Mouse (Mus musculus): ENCODE results near the gene Asgr1. TPM values are rescaled to one million over a fixed set of nuclear protein-coding genes. Genes with fewer than 3 reads are reported as not detected.
A peak's percentile ranks its signal among the peaks of the same experiment; 100 is the strongest.

The Asgr1 gene
- polyA plus RNA-seq, 1 experiment from 2014 or later = not detected

DNA sequence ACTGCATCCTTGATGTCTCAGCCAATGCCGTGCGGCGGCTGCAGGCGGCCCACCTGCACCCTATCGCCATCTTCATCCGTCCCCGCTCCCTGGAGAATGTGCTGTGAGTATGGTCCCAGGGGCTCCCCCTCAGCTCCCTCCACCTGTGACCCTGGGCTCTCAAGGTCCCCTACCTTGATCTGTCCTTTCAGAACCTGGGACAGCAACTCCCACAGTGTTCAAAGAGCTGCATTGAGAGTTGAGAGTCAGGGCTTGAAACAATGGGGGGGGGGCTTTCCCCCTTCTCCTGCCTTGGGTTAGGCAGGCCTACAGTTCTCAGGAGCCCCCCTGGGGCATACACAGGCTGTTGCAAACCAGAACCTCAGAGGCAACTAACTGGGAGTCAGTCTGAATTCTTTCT is 10.2 kb upstream of the Asgr1 start:
- H3K4me1 ChIP-seq (replicated peaks) = no peaks in the 10 kb centered on the region

DNA sequence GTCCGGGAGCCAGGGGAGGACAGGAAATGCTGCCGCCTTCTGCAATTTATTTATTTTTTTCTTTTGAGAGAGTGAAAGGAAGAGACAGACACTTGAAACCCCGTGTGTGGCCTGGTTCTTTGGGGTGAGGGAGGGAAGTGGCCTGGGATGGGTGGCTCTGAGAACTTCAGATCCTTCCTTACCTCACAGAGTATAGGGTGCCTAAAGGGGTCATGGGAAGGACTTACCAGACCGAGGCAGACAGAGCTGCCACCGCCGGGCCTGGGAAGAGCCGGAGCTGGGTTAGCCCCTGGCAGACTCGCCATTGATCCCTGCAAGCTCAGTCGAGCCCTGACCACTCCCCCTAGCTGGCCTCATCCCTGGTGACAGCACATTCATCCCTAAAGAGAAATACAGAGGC is 8.4 kb upstream of the Asgr1 start:
- Histone ChIP-seq H3K4me1 (replicated peaks) (no peaks in the 10 kb centered on the region), H3K4me3 (no peak overlapping the region), H3K4me2 (no peak overlapping the region), H3K27ac (no peak overlapping the region), H3K36me3 (no peaks in the 10 kb centered on the region), H3K9me3 (replicated peaks) (no peaks in the 10 kb centered on the region), H3K9ac (no peak overlapping the region), H3K27me3 (no peaks in the 10 kb centered on the region)
- 56% methylated on average over 9 of the region's 9 CpGs for WGBS
- no peak for ATAC-seq (replicated peaks; ENCODE audit: insufficient number of reproducible peaks, insufficient read depth, low FRiP score, low read depth)

More for the DNA sequence above, 10.2 kb upstream of the Asgr1 start:
- no peak for ATAC-seq (replicated peaks; ENCODE audit: insufficient number of reproducible peaks, insufficient read depth, low FRiP score, low read depth)
- Histone ChIP-seq H3K9me3 (replicated peaks) (no peaks in the 10 kb centered on the region), H3K4me2 (no peak overlapping the region), H3K27ac (no peak overlapping the region), H3K4me3 (no peak overlapping the region), H3K27me3 (no peaks in the 10 kb centered on the region), H3K36me3 (no peaks in the 10 kb centered on the region; the same call in 1 of the 2 replicates), H3K9ac (no peak overlapping the region)
- WGBS = 82% methylated on average over 7 of the region's 7 CpGs

DNA sequence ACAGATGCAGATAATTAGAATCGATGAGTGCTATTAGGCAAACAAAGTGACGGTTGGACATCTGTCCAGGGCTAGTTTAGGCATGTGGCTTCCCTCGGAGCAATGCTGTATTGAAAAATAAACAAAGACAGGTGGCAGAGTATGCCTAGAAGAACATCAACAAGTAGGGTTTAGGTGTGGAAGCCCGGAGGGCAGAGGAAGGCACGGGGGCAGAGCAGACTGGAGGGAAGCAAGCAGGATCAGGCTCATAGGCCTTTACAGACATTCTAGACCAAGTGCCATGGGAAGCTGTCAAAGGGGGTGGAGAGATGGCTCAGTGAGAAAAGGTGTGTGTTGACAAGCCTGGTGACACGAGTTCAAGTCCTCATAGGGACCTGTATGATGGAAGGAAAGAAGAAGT is 4.5 kb upstream of the Asgr1 start:
- Histone ChIP-seq H3K27ac (no peak overlapping the region), H3K9ac (no peak overlapping the region), H3K27me3 (no peaks in the 10 kb centered on the region; the same call in none of the 2 replicates), H3K36me3 (no peaks in the 10 kb centered on the region), H3K4me2 (no peak overlapping the region), H3K4me1 (replicated peaks) (no peaks in the 10 kb centered on the region), H3K9me3 (replicated peaks) (no peaks in the 10 kb centered on the region), H3K4me3 (no peak overlapping the region)
- WGBS = 78% methylated on average over 6 of the region's 6 CpGs
- ATAC-seq (replicated peaks; ENCODE audit: insufficient number of reproducible peaks, insufficient read depth, low FRiP score, low read depth) = no peak

DNA sequence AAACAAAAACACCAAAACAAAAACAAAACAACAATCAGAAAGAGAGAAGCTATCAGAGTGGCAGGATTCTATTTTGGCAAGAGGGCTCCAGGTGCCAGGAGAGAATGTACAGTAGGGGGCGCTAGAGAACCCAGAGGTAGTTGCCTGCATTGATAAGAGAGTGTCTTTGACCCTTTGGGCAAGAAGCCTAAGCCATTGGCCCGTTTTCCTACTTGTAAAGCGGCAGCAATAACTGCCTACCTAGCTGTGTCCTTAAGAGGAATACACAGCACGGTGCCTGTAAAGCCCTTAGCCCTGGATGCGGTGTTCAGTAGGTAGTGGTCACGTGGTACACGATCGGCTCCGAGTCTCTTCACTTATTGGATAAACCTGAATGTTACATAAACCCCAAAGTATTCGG is 4.1 kb upstream of the Asgr1 start:
- 54% methylated on average over 10 of the region's 10 CpGs for WGBS

DNA sequence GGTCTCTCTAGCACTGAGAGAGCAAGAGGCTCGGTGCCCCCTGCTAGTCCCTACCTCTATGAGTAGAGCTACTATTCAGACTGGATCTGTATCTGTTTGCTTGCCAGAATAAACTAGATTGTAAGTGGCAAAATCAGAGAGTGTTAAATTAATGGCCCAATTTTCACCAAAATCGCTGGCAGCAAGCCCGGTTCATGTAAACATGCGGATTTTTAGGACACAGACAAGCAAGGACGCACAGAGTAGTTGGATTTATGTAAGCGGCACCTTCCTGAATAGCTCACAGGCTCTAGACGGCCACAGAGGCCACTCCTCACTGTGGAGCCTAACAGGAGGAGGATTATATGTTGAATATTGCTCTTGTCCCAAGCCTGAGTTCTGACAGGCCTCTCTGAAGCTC is 729 bp upstream of the Asgr1 start:
- 66% methylated on average over 7 of the region's 7 CpGs for WGBS
- Histone ChIP-seq H3K36me3 (no peaks in the 10 kb centered on the region), H3K4me1 (replicated peaks) (peaks cover 3% of the 10 kb centered on the region; the same call in 1 of the 2 replicates), H3K4me3 (no peak overlapping the region), H3K27ac (no peak overlapping the region), H3K4me2 (no peak overlapping the region), H3K27me3 (peaks cover 10% of the 10 kb centered on the region), H3K9ac (no peak overlapping the region), H3K9me3 (replicated peaks) (no peaks in the 10 kb centered on the region)
- no peak for ATAC-seq (replicated peaks; ENCODE audit: insufficient number of reproducible peaks, insufficient read depth, low FRiP score, low read depth)

More for the DNA sequence above, 4.1 kb upstream of the Asgr1 start:
- no peak overlapping the region for H3K4me3 ChIP-seq
- no peak overlapping the region for H3K27ac ChIP-seq
- H3K4me2 ChIP-seq = no peak overlapping the region
- no peaks in the 10 kb centered on the region for H3K36me3 ChIP-seq
- no peak overlapping the region for H3K9ac ChIP-seq
- H3K27me3 ChIP-seq = peaks cover 4% of the 10 kb centered on the region
- ATAC-seq (replicated peaks; ENCODE audit: insufficient number of reproducible peaks, insufficient read depth, low FRiP score, low read depth) = no peak
- no peaks in the 10 kb centered on the region for H3K4me1 ChIP-seq (replicated peaks)
- no peaks in the 10 kb centered on the region for H3K9me3 ChIP-seq (replicated peaks)

DNA sequence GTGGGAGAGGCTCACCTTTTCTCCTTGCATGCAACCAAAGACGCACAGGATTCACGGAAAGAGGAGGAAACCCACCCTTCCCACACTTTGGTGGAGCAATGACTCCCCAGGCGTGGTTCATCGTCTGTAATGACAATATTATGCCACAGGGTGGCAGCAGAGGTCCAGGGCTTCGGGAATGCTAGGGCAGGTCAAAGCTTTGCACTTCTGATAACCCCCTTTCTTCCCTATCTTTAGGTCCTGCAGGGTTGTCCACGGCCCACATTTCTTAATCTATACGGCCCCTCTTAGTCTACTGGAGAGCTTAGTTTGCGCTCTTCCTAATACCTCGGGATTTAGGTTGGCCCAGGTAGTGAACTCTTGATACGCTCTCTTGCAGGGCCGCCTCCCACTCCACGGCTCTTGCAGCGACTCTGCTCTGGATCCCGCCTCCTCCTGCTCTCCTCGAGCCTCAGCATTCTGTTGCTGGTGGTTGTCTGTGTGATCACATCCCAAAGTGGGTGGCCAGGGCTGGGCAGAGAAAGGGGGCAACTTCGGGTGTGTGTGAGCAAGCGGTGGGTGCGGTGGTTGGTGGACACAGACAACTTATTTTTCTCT is 1.8 kb downstream of the Asgr1 start:
- Histone ChIP-seq H3K4me2 (peak overlapping the region; percentile 36; the same call in 1 of the 2 replicates), H3K27me3 (peaks cover 10% of the 10 kb centered on the region), H3K9me3 (replicated peaks) (no peaks in the 10 kb centered on the region), H3K9ac (no peak overlapping the region), H3K4me1 (replicated peaks) (peaks cover 3% of the 10 kb centered on the region; the same call in 1 of the 2 replicates), H3K27ac (no peak overlapping the region), H3K36me3 (no peaks in the 10 kb centered on the region), H3K4me3 (no peak overlapping the region)
- ATAC-seq (replicated peaks; ENCODE audit: insufficient number of reproducible peaks, insufficient read depth, low FRiP score, low read depth) = no peak
- WGBS = 25% methylated on average over 18 of the region's 18 CpGs

DNA sequence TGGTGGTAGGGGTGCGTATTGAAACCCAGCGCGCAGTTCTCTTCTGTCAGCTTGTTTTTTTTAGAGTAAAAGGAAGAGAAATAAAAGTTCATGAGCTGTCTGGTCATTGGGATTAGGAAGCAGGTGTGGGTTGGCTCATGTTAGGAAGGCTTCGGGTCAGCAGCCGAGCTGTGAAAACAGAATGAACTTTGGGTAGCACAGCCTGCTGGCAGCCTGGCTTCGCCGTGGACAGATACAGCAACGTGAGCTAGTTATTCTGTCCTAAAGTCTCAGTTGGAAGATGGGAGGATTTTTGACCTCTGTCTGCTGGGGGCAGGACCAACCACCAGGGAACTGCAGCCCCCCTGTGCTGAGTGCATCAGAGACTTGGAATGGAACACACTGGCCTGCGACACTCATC is 3.9 kb downstream of the Asgr1 start:
- Histone ChIP-seq H3K9ac (no peak overlapping the region), H3K4me3 (no peak overlapping the region), H3K9me3 (replicated peaks) (no peaks in the 10 kb centered on the region), H3K27ac (no peak overlapping the region), H3K4me2 (no peak overlapping the region), H3K27me3 (peaks cover 10% of the 10 kb centered on the region), H3K4me1 (replicated peaks) (peaks cover 3% of the 10 kb centered on the region; the same call in 1 of the 2 replicates), H3K36me3 (no peaks in the 10 kb centered on the region)
- 78% methylated on average over 9 of the region's 9 CpGs for WGBS
- no peak for ATAC-seq (replicated peaks; ENCODE audit: insufficient number of reproducible peaks, insufficient read depth, low FRiP score, low read depth)

DNA sequence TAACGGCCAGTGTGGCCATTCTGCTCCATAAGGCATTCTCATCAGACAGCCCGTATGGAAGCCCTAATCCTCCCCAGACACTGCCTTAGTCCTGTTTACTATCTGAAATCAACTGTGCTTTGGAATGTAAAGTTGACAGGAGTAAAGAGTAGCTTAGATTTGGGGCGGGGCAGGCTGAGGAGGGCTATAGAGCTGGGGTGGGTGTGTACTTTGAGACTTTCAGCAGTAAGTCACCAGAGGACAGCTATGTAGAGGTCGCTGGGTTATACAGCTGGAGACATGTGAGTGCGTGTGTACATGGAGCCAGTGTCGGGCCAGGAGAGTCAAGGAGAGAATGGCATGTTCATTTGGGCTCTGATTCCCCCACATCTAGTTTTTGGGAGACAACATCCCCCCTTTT is 6.0 kb downstream of the Asgr1 start:
- WGBS = 29% methylated on average over 6 of the region's 6 CpGs
- H3K36me3 ChIP-seq = no peaks in the 10 kb centered on the region
- H3K9ac ChIP-seq = no peak overlapping the region
- peaks cover 3% of the 10 kb centered on the region; the same call in 1 of the 2 replicates for H3K4me1 ChIP-seq (replicated peaks)
- no peak overlapping the region for H3K27ac ChIP-seq
- no peak overlapping the region for H3K4me2 ChIP-seq
- H3K9me3 ChIP-seq (replicated peaks) = no peaks in the 10 kb centered on the region
- peaks cover 5% of the 10 kb centered on the region for H3K27me3 ChIP-seq
- no peak overlapping the region for H3K4me3 ChIP-seq
- ATAC-seq (replicated peaks; ENCODE audit: insufficient number of reproducible peaks, insufficient read depth, low FRiP score, low read depth) = no peak

DNA sequence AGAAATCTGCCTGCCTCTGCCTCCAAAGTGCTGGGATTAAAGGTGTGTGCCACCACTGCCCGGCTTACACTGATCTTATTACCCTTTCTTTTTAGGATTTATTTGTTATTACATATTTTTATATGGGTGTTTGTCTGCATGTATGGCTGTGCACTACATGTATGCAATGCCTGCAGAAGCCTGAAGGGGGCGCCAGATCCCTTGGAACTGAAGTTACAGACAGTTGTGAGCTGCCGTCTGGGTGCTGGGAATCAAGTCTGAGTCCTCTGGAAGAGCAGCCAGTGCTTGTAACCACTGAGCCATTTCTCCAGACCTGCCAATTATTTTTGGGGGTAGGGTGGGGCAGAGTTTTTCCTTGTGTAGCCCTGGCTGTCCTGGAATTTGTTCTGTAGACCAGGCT is 9.2 kb downstream of the Asgr1 start:
- no peak for ATAC-seq (replicated peaks; ENCODE audit: insufficient number of reproducible peaks, insufficient read depth, low FRiP score, low read depth)
- H3K36me3 ChIP-seq = no peaks in the 10 kb centered on the region
- WGBS = 68% methylated on average over 3 of the region's 3 CpGs
- H3K4me1 ChIP-seq (replicated peaks) = peaks cover 5% of the 10 kb centered on the region
- no peak overlapping the region for H3K9ac ChIP-seq
- no peak overlapping the region for H3K4me3 ChIP-seq
- no peak overlapping the region for H3K4me2 ChIP-seq
- no peak overlapping the region for H3K27ac ChIP-seq
- no peaks in the 10 kb centered on the region for H3K9me3 ChIP-seq (replicated peaks)
- H3K27me3 ChIP-seq = no peaks in the 10 kb centered on the region

DNA sequence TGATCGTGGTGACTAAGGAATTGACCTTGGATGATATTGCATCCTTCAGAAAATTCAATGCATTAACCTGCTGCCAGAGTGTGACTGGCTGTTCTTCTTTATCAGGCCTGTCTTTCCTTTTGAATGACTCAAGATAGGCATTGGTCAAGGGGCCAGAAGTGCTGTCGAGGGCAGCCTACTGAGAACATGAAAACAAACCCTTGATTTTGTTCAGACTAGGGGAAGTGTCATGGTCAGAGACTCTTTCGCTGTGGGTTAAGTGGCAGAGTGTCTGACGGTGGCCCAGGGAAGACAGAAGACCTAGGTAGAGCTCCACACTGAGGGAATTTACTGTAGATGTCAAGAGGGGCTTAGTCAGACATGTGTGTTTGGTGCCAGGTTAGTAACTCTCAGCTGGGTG is 12.8 kb downstream of the Asgr1 start:
- Histone ChIP-seq H3K4me2 (no peak overlapping the region), H3K36me3 (no peaks in the 10 kb centered on the region), H3K27ac (no peak overlapping the region), H3K9ac (no peak overlapping the region), H3K4me3 (no peak overlapping the region), H3K27me3 (no peaks in the 10 kb centered on the region), H3K9me3 (replicated peaks) (no peaks in the 10 kb centered on the region), H3K4me1 (replicated peaks) (peaks cover 5% of the 10 kb centered on the region)
- no peak for ATAC-seq (replicated peaks; ENCODE audit: insufficient number of reproducible peaks, insufficient read depth, low FRiP score, low read depth)
- 48% methylated on average over 4 of the region's 4 CpGs for WGBS

DNA sequence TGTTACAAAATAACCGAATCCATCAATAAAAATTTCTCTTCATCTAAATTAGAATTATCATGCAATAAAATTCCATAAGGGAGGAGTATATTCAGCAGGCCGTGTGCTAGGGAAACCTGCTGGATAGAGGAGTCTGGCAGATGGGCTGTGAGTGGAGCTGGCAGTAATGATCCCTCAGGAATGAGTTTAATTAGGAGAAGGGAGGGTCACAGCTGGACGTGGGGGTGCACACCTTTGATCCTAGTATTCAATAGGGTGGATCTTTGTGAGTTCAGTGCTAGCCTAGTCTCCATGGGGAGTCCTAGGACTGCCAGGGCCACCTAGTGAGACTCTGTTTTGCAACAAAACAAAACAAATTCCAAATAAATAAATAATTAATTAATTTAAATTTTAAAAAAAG is 14.4 kb downstream of the Asgr1 start:
- no peak for ATAC-seq (replicated peaks; ENCODE audit: insufficient number of reproducible peaks, insufficient read depth, low FRiP score, low read depth)
- no peak overlapping the region for H3K4me3 ChIP-seq
- H3K9ac ChIP-seq = no peak overlapping the region
- H3K27ac ChIP-seq = no peak overlapping the region
- H3K36me3 ChIP-seq = no peaks in the 10 kb centered on the region
- WGBS = 56% methylated on average over 3 of the region's 3 CpGs
- no peaks in the 10 kb centered on the region for H3K27me3 ChIP-seq
- no peak overlapping the region for H3K4me2 ChIP-seq
- H3K9me3 ChIP-seq (replicated peaks) = no peaks in the 10 kb centered on the region
- peaks cover 5% of the 10 kb centered on the region for H3K4me1 ChIP-seq (replicated peaks)

DNA sequence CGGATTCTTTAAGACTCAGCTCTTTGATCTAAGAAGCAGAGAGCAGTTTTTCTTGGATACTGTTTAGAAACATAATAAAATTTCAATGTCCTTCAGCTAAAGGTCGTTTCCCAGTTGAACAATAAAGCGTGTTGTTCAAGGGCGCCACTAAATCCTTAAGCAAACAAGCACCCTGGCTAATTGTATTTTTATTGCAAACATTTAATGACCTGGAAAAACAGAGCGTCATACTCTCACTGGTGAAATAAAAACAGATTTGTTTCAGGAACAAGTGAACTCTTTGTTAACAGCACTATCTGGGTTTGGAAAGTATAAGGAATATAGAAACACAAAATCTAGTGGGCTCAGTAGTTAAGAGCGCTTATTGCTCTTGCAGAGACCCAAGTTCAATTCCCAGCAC is 16.2 kb downstream of the Asgr1 start:
- Histone ChIP-seq H3K9ac (no peak overlapping the region), H3K4me1 (replicated peaks) (peaks cover 5% of the 10 kb centered on the region), H3K9me3 (replicated peaks) (no peaks in the 10 kb centered on the region), H3K4me3 (no peak overlapping the region), H3K27me3 (no peaks in the 10 kb centered on the region), H3K27ac (no peak overlapping the region), H3K4me2 (no peak overlapping the region), H3K36me3 (no peaks in the 10 kb centered on the region)
- ATAC-seq (replicated peaks; ENCODE audit: insufficient number of reproducible peaks, insufficient read depth, low FRiP score, low read depth) = no peak
- 67% methylated on average over 6 of the region's 6 CpGs for WGBS

Measured in heart, embryonic 15.5 days (tissue).